Mouse (Mus musculus): ENCODE measurements around the gene Gm21698. TPM values are rescaled to one million over a fixed set of nuclear protein-coding genes. Genes with fewer than 3 reads are reported as not detected.

The Gm21698 gene
- polyA plus RNA-seq, 1 experiment from 2014 or later: not detected

Other genes with a start within 250 kb of the Gm21698 start
- 3.0 and 3.3 TPM in 2 replicates for gene Actr3b, start 228.7 kb downstream of the Gm21698 start, polyA plus RNA-seq (2015; fragmentation: Nextera tagmentation; extraction: Ambion mirVana)
- 0.10 TPM in 1 of 2 replicates, not detected in the other for gene Gm21663, start 46.3 kb downstream of the Gm21698 start, polyA plus RNA-seq (2015; fragmentation: Nextera tagmentation; extraction: Ambion mirVana)
- gene Gm21671, start 34.2 kb downstream of the Gm21698 start, polyA plus RNA-seq (2015; fragmentation: Nextera tagmentation; extraction: Ambion mirVana): 0.10 TPM in 1 of 2 replicates, not detected in the other
- 0.15 TPM in 1 of 2 replicates, not detected in the other for gene Gm21680, start 16.0 kb downstream of the Gm21698 start, polyA plus RNA-seq (2015; fragmentation: Nextera tagmentation; extraction: Ambion mirVana)
- 0.09 TPM in 1 of 2 replicates, not detected in the other for gene Gm1979, start 16.1 kb upstream of the Gm21698 start, polyA plus RNA-seq (2015; fragmentation: Nextera tagmentation; extraction: Ambion mirVana)
- not detected in 2 replicates for gene Gm5862, start 34.3 kb upstream of the Gm21698 start, polyA plus RNA-seq (2015; fragmentation: Nextera tagmentation; extraction: Ambion mirVana)
- gene Speer4a, start 50.9 kb upstream of the Gm21698 start, polyA plus RNA-seq (2015; fragmentation: Nextera tagmentation; extraction: Ambion mirVana): 0.08 TPM in 1 of 2 replicates, not detected in the other
- not detected in 2 replicates for gene Gm7347, start 69.9 kb upstream of the Gm21698 start, polyA plus RNA-seq (2015; fragmentation: Nextera tagmentation; extraction: Ambion mirVana)
- gene Gm10471, start 100.6 kb upstream of the Gm21698 start, polyA plus RNA-seq (2015; fragmentation: Nextera tagmentation; extraction: Ambion mirVana): not detected in 2 replicates
- not detected in 2 replicates for gene 5031410I06Rik, start 116.7 kb upstream of the Gm21698 start, polyA plus RNA-seq (2015; fragmentation: Nextera tagmentation; extraction: Ambion mirVana)
- gene Gm10220, start 132.8 kb upstream of the Gm21698 start, polyA plus RNA-seq (2015; fragmentation: Nextera tagmentation; extraction: Ambion mirVana): 0.06 TPM in 1 of 2 replicates, not detected in the other